Mouse (Mus musculus): ENCODE measurements around the gene Mrgpra6.

Mrgpra6 gene

GRCm38 (mm10) chr7:47204830-47205229 is at the start of gene Mrgpra6:
Gene Mrgpra6, minus strand, starts transcription at chr7:47204920.
- no peak for DNase-seq (ENCODE audit: low read depth in 1 of 2, low spot score in 2 of 2)

DNA sequence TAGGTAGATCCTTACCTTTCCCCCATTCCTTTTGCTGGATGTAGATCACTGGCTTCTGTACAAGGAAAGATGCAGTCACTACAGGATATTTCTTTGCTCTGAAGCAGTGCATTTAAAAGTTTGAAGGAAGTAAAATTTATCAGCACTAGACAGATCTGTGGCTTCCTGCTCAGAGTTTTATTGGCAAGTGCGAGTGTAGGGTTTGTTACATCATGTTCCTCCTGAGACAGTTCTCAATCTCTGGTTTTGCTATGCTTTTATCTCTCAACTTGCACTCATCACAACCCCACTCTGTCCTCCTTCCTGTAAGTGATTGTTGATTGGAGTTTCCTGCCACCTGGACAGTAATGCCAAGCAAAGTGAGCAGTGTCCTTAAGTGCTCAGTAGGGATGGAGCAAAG is 48.0 kb upstream of the Mrgpra6 start, which contains the start of gene Mrgpra9:
TSS of gene Mrgpra9 (minus strand) at position 79 of the 400 bp plus-strand sequence.
- DNase-seq (ENCODE audit: low read depth in 1 of 2, low spot score in 2 of 2): no peak

- no peak for DNase-seq (ENCODE audit: low read depth in 1 of 2, low spot score in 2 of 2)
Measured at GRCm38 (mm10) chr7:47244658-47245057, 39.9 kb upstream of the Mrgpra6 start.

- DNase-seq (ENCODE audit: low read depth in 1 of 2, low spot score in 2 of 2): no peak
Measured at GRCm38 (mm10) chr7:47195271-47195670, 9.4 kb downstream of the Mrgpra6 start.

GRCm38 (mm10) chr7:47170814-47171213 is 33.9 kb downstream of the Mrgpra6 start:
- no peak for DNase-seq (ENCODE audit: low read depth in 1 of 2, low spot score in 2 of 2)

- DNase-seq (ENCODE audit: low read depth in 1 of 2, low spot score in 2 of 2): no peak
Measured at GRCm38 (mm10) chr7:47165028-47165427, 39.7 kb downstream of the Mrgpra6 start.

DNA sequence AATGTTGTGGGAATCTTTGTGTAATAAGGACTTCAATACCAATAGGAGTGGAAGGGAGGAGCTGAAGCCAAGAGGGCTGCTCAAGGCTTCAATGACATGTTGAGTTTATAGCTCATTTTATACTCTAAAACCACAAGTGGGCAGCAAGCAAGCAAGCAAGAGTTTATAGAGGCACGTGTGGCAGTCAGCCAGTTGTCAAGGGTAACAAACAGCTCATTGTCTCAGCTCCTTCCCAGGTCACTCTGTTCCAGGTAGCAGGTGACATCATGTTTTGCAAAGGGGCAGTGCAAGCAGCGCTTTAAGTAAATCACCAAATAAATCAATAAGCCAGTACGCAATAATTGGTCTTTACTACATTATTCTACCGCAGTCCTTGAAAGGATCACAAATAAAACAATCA is 41.5 kb downstream of the Mrgpra6 start:
- no peak for DNase-seq (ENCODE audit: low read depth in 1 of 2, low spot score in 2 of 2)

DNA sequence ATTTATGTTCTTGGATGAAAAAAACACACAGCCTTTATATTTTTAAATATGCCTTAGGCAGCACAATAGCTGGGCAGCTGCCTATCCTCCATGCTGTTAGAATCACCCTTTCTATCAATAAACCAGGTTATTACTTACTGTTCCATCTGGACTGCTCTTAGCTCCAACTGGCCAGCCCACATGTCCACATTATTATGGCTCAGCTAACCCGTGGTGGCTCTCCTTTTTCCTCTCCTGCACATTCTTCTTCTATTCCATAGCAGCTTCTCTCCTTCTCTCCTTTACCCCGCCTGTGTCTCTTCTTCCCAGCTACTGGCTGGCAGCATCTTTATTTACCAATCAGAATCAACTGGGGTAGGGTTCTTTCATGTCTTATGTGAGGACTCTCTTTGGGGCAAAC is 46.3 kb downstream of the Mrgpra6 start:
- DNase-seq (ENCODE audit: low read depth in 1 of 2, low spot score in 2 of 2): no peak

GRCm38 (mm10) chr7:47157743-47158142 is 47.0 kb downstream of the Mrgpra6 start:
- no peak for DNase-seq (ENCODE audit: low read depth in 1 of 2, low spot score in 2 of 2)

- no peak for DNase-seq (ENCODE audit: low read depth in 1 of 2, low spot score in 2 of 2)
Measured at GRCm38 (mm10) chr7:47155849-47156248, 48.9 kb downstream of the Mrgpra6 start.

- no peak for DNase-seq (ENCODE audit: low read depth in 1 of 2, low spot score in 2 of 2)
Measured at GRCm38 (mm10) chr7:47155396-47155795, 49.3 kb downstream of the Mrgpra6 start.

DNA sequence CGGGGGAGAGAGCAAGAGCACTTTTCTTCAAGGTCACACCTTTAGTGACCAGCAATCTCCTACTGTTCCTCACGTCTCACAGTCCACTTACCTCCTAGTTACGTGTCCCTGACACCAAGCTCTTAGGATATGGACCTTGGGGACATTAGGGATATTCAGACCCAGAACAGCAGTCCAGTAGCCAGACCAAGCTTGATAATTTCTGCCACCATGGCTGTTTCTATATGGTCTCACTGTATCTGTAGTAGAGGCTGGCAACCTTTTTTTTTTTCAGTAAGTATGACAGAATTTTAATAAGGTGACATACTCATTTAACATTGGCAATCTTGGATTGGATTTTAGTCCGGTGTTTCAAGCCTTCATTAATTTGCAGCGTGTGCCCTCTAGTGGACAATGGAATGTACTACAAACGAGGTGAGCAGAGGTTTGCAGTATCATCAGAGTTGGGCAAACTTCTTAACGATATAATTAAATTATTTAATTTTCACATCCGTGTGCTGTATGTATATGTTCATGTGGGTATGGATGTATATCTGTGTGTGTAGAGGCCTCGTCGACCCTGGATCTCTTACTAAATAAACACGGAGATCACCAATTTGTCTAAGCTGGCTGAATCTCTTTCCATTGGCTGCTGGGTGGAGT is 54.2 kb downstream of the Mrgpra6 start:
- no peak for DNase-seq (ENCODE audit: low read depth in 1 of 2, low spot score in 2 of 2)

- DNase-seq (ENCODE audit: low read depth in 1 of 2, low spot score in 2 of 2): no peak
Measured at GRCm38 (mm10) chr7:47148298-47148697, 56.4 kb downstream of the Mrgpra6 start.

GRCm38 (mm10) chr7:47146034-47146812 is 58.5 kb downstream of the Mrgpra6 start:
- no peak for DNase-seq (ENCODE audit: low read depth in 1 of 2, low spot score in 2 of 2)

DNA sequence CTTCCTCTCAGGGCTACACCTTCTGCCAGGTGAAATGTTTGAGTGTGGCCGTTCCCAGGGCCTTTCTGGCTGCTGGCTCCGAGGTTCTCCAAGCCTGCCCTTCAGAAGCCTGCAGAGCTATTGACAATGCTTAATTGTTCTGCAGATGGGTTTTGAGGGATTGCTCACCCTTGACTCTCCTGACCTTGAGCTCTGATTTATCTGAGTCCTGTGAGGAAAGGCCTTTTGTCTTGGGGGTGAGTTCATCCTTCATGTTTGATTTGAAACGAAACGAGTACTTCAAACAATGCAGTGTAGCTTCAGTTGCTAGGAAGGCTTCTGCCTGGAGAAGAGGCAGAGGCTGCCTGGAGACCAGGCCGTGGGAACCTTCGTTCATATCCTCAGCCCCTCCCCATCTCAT is 60.4 kb downstream of the Mrgpra6 start:
- DNase-seq (ENCODE audit: low read depth in 1 of 2, low spot score in 2 of 2): no peak

- no peak for DNase-seq (ENCODE audit: low read depth in 1 of 2, low spot score in 2 of 2)
Measured at GRCm38 (mm10) chr7:47139823-47140325, 64.8 kb downstream of the Mrgpra6 start.
